Mouse (Mus musculus) ES-CJ7 (cell line): ENCODE data around the gene Ap2b1.
"Not testable (repeated sequence)": the region's sequence is repeated elsewhere in the genome, so short reads cannot be mapped to it uniquely, and the experiment has no call there.

ENCODE experiments used
- DNase-seq: peaks from one replicate; pipeline ENCODE4 v3.0.0; 2011; ENCODE audit warnings: low read depth, low spot score

The Ap2b1 gene

DNA sequence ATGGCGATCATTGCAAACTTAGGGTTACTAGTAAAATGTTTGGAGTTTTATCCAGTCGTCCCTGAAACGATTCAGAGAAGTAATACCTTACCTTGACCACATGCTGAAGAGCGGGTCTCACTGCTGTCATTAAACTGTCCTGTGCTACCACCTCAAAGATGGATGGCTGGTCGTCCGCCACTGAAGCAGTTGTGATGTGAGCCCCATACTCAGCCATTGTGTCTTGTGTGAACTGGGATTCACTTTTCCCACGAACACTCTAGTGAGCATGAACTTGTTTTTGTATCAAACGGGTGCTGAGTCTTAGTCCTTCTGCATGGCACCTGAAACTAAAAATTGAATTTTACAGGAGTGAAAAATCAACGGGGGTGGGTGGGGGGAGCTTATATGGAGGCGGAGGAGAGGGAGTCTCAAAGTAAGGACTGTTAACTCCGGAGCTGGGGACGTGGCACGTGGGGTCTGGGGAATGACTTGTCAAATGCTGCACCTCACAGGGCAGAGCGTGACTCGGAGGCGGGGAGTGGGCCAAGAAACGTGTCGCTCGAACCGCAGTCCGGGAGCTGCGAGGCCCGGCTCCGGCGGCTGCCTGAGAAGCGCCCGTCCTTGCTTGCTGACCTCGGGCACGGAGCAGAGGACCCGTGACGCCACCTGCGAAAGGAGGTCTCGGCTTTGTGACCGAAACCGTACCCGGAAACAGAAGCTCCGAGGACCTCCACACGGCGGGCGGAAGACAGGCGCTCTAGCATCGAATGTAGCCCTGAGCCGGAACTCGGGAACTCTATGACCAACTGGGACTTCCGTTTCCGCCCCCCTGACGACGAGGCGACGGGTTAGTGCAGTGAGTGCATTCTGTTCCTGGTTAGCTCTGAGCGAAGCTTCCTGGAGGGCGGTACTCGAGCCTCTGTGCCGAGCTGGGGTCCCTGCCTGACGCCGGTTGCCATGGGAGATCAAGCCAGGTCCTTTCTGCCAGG, at the start of gene Ap2b1:
Gene Ap2b1 (plus strand): TSS at position 800 of the 971 bp plus-strand sequence.
- peak; percentile 94 for DNase-seq

DNA sequence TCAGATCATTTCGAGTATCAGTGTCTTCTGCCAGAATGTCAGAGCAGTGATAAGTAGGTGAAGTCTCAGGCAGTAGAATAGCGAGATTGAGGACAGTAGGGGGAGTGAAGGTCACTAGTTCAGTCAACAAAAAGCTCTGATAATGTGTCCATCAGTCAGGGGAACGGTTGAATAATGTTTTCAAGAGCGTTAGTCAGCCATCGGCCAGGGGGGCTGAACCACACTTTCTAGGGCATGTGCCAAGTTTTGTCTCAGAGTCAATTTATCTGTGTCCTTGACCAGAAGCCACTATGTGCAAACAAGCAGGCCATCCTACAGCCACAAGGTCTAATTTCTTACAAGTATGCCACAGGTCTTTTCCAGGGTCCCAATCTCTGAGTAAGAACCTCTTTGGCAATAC, 41.6 kb upstream of the Ap2b1 start:
- DNase-seq, result not testable (repeated sequence)

DNA sequence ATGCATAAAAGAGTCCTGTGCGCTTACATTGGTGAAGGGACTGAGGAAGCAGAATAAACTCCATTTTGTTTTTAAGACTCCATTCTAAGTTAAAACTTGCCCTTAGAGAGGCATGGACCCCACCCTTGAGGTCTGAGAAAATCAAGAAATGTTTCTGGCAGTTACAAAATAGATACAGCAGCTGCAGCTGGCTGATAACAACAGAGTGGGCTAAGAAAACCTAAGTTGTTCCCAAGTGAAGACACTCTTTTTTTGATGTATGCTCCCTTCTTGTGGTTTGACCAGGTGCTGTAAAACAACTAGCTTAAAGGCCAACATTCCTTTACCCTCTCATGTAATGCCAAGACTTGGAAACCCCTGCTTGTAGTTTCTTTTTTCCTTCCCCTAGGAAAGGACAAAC, 36.2 kb upstream of the Ap2b1 start:
- no peak for DNase-seq

DNA sequence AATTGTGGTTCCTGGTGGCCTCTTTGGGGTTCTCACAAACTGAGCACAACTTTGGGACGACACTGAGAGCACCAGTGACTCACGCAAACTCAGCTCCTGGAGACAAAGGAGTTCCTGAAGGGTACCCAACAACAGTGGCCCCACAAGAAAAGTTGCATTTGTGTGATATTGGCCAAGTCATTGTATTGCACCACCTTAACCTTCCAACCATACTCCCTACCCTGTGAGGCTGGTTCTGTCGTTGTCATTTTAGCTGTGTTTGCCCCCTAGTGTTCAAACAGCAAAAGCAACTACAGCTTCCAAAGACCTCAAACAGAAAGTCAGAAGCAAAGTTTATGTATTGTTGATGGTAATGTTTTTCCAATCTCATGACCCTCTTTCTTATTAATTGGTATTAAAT, 35.7 kb upstream of the Ap2b1 start:
- DNase-seq, result peak; percentile 48

DNA sequence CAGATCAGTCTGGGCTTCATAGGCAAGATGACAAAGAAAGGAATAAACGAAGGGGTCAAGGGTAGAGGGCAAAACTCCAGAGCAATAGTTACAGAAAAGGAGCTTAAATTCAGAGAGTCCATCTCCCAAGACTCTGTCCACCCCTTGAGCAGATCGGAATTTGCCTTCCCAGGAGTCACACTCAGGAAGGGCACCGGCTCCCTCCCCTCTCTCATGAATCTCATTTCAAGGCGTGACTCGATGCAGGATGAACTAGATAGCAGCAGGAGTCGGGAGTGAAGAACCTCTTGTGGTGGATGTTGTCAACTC, 28.0 kb upstream of the Ap2b1 start:
- DNase-seq, result no peak

DNA sequence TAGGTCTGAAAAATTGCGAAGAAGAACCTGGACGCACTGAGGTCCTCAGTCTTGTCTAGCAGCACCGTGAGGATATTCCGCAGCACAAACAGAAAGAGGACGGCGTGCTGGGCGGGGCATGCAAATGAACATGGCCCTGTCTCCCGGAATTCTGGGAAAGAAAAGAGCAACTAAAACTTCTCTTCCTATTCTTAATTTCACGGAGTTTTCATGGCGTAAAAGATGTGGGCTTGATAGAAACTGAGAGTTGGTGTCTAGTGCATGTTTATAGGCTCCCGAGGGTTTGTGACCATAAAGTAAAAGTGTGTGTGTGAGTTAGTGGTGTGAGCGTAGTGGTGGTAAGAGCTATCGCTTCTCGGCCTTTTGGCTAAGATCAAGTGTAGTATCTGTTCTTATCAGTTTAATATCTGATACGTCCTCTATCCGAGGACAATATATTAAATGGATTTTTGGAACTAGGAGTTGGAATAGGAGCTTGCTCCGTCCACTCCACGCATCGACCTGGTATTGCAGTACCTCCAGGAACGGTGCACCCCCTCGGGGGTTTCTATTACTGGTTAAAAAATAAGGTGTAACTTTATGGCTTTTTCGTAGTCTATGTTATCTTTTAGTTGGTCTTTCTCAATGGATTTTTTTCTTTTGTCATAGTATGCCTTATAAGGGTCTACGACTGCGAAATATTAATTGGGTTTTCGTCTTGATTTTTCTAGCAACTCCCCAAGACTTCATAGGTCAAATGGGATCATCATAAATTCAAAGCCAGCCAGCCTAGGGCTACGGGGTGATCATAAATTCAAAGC, 27.5 kb upstream of the Ap2b1 start:
- peak; percentile 90 for DNase-seq

DNA sequence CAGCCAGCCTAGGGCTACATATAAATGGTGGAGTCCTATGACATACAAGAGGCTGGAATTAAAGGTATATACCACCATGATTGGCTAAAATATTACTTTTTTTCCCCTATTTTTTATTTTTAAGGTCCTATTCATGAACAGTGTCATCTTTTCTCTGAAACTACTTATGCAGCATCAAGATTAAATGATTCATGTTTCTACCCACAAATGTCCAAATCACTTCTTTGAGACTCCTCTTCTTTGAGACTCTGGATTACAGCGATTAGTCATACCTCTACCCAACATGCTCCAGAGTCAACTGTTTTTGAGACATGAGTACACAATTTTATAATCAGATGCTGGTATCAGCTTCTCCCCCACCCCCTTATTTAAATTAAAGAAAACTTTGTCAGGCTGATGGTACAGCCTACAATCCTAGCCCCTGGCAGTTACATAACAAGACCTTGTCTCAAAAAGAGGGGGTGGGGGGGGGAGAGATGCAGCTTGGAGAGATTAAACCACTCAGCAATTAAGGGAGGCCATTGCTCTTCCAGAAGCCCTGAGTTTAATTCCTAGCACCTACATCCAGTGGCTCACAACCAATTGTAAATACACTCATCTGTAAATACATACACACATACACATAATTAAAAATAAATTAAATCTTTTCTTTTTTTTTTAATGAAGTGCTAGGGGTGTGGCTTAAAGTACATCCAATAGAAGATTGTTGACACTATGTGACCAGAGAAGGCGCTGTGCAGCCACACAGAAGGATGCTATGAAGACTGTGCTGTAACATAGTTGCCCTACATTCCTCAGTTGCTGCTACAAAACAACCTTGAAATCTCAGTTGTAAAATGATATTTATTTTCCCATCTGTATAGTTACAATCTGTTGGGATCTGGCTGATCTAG, 26.6 kb upstream of the Ap2b1 start:
- DNase-seq, result peak; percentile 56

DNA sequence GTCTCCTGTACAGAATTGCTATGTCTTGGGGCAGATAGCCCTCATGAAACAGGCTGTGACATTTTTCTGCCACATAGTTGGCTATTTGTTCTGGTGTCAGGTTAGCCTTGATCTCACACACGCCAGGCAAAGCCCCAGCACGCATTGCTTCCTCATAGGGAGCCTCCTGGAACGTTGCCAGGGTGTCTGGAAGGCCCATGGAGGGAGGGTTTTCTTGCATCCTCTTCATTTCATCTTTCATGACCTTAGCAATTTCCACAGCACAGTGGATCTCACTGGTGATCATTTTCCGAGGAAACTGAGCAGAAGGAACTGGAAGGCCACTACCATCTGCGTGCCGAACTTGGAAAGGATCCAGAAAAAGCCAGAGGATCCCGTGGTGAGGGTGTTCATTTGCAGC, 22.6 kb upstream of the Ap2b1 start:
- no peak for DNase-seq

DNA sequence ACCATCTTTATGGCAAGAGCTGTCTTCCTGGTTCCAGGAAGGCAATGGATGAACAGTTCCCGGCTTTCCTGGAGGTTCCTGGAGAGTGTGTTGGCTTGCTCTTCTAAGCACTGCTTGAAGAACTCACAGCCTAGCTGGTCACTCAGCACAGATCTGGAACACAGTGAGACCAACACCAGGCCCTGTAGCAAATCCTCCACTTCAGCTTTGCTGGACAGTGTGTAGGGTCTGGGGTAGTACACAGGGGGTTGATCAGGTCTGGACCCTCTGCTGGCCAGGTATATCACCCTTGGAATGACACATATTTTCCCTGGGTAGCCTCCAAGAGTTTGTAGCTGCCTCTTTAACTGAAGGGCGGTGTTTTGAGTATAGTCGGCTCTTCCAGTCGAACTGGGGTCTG, 19.8 kb upstream of the Ap2b1 start:
- DNase-seq, result no peak

DNA sequence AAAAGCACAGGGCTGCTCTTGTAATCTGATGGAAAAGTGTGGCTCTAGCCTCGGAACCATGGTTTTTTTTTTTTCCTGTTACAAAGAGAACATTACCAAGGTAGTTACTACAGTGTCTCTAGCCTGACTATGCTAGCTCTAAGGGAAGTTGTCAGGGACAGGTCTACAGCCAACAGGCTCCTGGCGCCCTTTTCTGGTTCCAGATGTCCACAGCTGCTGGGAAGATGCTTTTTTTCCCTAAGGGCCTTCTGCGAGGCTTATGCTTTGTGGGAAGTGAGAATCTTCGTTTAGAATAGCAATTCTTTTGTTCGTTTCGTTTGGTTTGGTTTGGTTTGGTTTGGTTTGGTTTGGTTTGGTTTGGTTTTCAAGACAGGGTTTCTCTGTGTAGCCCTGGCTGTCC, 19.1 kb upstream of the Ap2b1 start:
- DNase-seq, result no peak

DNA sequence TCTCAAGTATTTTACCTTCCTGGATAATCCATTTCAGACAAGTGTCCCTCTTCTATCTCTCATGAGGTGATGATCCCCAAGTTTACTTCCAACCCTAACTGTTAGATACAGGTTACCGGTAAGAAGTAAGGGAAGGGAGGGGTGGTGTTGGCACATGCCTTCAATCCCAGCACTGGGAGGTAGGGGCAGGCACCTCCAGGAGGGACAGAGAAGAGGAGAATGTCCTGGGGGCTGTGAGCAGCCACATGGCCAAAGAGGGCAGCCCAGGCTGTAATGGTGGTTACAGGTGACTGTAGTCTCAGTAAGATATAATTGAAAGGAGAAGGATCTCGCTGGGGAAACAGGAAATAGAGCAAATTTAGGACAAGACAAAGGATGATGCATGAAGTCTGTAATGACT, 16.7 kb upstream of the Ap2b1 start:
- no peak for DNase-seq

DNA sequence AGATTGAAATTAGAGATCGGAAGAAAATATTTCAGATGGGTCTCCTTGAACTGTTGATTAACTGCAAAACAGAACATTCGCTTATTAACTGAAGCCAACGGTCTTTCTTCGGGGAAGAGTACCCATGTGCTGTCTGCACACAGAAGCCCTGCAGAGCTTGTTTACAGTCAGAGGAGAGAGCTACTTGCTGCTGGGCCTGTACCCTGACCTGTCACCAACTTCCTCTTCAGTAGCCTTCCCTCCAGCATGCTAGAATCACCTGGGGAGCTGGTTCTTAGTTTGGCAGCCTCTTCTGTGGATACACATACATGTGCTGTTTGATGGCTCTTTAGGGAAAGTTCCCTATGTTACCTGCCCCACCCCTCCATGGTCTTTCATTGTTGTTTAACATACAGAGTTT, 13.2 kb upstream of the Ap2b1 start:
- DNase-seq, result no peak

DNA sequence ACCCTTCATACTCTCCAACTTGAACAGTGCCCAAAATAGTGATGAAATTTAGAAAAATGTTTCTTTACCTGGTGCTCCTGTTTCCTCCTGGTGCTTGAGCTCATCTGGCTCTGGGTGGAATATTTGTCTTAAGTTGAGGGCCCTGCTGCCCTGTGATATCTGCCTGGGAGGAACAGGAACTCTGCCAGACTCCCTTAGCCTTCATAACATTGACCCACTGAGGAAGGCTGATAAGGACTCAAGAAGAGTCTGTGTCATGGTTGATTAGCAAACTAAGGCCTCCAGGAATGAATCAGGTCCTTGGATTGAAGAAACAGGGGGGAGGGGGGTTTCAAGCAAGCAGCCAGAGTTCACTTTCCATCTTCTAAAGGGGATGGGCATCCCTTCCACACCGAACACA, 12.3 kb upstream of the Ap2b1 start, which contains the start of gene Slfn14:
Gene Slfn14 (minus strand): TSS at position 161 of the 400 bp plus-strand sequence.
- DNase-seq, result no peak

DNA sequence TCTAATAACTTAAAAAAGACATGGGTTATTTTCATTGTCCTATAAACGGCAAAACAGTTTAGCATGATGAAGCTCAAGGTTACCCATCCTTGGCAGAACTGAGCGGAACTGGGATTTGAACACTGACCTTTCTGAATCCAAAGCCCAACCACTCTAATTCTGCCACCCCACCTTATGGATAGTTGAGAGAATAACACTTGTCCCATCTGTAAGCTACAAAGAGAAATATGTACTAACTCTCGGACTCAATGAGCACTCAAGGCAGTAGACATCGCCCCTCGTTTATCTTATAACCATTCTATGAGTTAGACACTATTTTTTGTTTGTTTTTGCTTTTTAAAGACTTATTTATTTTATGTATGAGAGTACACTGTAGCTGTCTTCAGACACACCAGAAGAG, 9.8 kb upstream of the Ap2b1 start:
- DNase-seq, result no peak

DNA sequence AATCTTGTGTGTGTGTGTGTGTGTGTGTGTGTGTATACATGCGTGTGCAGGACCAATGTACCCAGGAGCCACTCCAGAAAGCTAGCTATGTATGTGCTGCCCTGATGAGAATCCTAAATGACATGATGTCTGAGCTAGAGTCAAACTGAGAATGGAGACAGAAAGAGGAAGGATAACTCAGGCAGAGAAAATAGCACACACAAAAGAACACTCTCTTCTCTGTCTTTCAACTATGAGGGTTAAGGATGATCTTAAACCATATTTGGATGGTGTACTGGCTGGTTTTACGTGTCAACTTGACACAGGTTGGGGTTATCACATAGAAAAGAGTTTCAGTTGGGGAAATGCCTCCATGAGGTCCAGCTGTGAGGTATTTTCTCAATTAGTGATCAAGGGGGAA, 9.2 kb upstream of the Ap2b1 start:
- DNase-seq, result no peak

DNA sequence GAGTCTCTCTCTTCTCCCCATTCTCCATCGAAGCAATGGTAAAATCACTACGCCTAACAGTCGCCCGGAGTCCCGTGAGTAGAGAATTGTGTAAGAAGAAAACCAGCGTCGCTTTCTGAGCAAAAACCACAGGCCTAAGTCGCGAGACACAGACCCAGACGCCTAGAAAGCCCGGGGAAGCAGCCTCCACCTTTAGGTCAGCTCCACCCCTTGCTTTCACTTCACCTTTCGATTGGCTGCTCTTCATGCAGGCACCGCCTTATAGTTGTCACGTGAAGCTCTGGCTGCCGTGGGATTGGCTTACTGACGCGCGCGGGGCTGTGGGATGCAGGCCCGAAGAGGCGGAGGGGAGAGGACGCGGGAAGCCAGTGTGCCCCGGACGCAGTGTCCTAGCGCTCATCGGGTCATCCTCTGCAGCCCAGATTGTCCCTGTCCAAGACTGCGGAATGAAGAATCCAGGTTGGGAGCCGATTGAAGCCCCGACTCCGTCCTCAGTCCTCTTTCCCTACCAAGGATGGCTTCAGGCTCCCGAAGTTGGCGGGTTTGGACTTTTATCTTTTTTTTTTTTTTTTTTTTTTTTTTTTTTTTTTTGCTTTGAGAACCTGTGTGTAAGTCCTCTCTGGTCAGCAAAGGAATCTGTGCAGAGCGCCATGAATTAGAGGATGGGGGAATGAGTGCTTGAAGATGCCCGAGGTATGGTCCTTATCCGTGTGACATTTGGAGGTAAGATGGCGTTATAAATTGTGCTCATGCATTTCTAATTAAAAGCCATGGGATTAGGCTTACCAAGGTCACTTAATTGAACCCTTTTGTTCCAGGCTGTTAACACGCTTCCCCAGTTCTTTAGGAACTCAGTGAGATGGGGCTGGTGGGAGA, 7.2 kb upstream of the Ap2b1 start:
- peak; percentile 96 for DNase-seq

DNA sequence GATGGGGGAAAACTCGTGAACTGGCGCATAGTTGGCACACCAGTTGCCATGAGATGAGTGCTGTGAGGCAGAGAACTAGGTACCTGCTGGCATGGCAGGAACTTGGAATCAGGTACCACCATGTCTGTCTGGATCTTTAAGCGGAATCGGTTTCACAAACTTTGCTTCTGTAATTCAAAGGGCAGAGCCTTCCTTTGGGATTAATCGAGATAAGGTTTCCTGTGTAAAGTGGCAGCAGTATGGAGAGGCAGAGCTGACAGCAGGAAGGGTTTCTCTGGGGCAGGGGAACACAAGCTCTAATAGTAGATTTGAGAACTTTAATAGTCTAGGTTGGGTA, 6.6 kb upstream of the Ap2b1 start:
- no peak for DNase-seq

DNA sequence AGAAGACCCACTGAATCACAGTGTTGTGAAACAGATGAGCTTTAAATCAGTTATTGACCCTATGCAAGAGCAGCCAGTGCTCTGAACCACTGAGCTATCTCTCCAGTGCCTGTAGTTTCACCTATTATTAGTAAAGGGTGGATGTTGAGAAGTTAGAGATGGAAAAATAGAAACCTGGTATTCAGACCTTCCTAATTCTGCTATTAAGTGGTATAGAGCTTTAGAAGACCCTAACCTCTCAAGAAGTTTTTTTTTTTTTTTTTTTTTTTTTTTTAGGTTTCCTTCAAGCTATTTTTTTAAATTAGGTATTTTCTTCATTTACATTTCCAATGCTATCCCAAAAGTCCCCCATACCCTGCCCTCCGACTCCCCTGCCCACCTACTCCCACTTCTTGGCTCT, 5.6 kb upstream of the Ap2b1 start:
- no peak for DNase-seq

DNA sequence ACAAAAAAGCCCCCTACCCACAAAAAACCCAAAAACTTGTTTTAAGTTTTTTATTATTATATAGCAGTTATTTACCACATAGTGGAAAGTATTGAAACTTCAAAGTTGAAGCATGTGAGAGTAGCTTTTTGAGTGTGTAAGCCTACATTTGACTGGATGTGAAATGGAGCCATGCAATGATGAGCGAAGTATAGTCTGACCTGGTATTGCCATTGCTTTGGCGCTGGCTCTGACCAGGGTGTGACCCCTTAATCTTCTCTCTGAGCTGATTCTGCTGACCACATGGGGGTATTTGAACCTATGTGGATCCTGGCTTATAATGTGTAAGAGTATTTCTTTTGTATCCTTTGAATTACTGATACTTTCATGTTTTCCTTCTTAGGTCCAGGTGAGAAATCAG, 4.7 kb upstream of the Ap2b1 start:
- DNase-seq, result no peak

DNA sequence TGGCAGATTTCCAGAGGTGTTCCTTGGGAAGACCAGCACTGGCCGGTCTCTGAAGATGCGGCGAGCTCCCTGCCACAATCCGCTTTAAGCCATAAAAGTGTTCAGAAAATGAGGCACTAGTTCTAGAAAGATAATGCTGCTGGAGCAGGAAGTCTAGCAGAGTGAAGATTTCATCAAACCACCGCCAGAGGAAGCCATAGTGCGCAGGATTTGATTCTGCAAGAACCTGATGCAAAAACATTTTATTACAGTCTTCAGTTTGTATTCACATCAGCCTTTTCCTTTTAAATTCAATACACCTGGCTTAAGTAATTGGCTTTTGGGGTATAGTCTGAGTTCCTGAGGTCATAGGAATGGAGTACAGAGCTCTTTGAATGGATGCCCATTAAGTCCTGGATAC, 1.0 kb upstream of the Ap2b1 start:
- no peak for DNase-seq

DNA sequence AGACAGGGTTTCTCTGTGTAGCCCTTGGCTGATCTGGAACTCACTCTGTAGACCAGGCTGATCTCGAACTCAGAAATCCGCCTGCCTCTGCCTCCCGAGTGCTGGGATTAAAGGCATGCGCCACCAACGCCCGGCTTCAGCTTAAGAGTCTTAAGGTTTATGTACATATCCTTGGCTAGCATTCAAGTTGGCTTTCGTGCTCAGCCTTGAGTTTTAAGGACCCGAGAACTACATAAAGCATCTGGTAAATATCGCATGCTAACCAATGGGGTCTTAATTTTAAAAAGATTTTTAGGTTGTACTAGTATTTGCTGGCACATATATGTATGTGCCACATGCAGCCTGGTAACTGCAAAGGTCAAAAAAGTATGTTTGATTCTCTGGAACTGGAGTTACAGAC, 900 bp downstream of the Ap2b1 start:
- no peak for DNase-seq
